Mouse (Mus musculus) gonadal fat pad, adult 2 months (tissue): Measurements from ENCODE around the gene Rnf43. TPM values are rescaled to one million over a fixed set of nuclear protein-coding genes. Genes with fewer than 3 reads are reported as not detected.
A peak's percentile ranks its signal among the peaks of the same experiment; 100 is the strongest.

ENCODE experiments used
- DNase-seq: peaks from one replicate; pipeline ENCODE4 v3.0.0-alpha.2; 2012; ENCODE audit warnings: low read depth
- polyA plus RNA-seq: library from polyadenylated mRNA; depleted of rRNA; stranded (reverse); fragments of >200 nt; gene quantifications from 2 replicates; pipeline ENCODE4 v1.2.3, GENCODE M21; 2012

Rnf43 gene
- polyA plus RNA-seq, 1 experiment: 15.9 TPM

DNA sequence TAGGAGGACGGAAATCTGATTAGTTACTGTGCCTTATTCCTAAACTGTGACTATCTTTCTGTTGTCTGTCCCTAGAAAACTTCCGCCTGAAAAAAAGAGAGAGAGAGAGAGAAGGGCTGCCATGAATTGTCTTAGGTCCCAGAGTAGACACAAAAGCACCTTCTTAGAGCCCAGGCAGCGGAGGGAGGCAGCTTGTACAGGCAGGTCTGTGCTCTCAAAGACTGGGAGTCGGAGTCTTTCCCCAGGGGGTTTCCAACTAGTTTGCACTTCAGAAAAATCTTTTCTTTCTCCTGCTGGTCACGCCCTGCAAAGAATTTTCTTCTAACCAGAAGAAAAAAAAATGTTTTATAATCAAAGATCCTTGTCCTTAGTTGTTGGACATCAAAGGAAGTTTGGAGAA lies 15.2 kb downstream of the Rnf43 start:
- DNase-seq: no peak

DNA sequence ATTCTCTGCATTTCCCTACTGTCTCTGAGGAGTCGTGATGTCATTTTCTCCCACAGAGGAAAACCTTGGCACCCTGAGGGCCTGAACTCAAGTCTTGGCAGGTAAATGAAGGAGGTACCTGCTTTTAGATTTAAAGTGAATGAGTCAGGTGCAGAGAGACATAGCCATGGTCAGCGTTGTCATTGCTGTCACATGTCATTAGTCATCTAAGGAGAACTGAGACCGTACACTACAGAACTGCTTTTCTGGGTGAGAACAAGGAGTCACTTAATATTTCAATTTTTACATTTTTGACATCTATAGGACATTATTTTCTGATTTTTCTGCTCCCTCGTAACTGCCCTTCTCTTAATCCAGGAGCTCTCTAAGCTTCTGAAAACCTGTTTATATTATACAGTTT lies 16.0 kb downstream of the Rnf43 start:
- DNase-seq: no peak

DNA sequence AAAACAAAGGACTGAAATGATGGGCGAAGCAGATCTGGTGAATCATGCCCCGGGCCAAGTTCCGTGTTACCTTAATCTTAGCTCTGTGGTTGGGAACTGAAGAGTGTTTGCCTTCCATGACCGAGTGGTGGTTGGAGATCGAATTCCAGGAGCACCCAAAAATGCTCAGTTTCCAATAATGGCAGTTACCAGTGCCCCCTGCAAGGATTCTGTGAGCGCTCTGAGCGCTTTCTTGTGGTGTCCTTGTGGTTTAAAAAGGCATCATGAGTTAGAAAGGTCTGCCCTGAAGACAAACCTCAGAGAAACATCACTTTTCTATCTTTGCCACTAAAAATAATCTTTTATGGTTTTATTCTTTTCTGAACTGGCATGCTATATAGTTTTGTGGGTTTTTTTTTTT lies 16.5 kb downstream of the Rnf43 start:
- no peak for DNase-seq

DNA sequence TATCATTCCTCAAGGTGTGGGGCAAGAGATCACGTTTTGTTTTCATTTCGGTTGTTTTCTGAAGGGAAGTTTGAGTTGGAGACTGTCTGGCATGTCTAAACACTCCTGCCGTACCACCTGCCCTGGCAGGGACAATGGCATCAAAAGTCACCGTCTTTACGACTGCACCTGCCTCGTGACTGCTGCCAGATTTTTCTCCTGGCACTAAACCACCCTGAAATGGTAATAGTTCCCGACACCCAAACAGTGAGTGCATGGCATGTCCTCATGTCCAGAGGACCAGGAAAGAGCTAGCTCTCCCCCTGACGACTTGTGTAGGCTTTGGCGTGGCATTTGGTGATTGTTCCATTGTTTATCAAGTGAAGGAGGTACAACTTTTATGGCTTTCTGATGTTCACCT lies 18.3 kb downstream of the Rnf43 start:
- no peak for DNase-seq

DNA sequence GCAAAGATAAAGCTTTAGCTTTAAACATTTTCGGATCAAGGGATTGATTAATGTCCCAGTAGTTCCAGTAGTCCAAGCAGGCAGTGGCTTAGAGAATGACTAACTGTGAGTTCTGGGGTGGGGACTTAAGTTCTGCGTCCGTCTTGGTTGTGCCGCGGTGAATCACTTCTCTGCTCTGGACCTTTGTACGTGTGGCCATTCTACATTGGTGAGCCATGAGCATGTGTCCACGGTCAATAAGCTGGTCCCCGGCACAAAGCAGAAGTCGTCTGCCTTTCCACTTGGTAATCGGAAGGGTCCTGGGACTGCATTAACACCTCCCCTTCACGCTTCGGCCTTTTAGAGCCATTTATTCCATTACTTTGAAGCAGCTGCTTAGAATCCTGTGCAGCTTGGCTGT lies 19.6 kb downstream of the Rnf43 start:
- DNase-seq: no peak

DNA sequence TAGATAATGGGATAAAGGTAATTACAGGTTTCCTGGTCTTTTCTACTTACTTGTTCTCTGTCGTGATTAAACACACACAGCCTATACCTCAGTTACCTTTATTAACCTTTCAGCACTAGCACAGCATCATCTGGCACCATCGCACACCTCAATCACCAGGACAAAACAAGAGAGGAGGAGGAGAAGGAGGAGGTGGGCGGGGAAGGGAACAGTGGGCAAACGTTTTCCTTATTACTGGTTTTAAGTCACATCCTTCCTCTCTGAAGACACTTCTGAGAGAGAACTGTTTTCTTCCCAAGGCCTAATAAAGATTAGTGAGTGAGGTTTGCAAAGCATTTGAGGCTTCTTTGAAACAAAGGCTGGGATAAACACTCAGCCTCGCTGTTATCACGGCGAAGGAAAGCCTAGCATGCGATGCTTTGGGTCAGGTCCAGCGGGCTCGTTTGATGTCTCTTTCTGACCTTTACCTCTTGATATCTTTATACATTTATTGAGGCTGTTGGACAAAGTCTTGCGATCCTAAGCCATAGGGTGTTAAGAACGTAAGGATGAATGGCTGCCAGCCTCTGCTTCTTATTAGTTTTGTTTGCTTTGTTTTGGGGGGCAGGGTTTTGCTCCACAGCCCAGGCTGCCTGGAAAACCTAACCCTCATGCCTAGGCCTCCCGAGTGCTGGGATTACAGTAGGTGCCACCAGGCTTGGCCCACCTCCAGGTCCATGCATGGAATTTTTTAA lies 20.5 kb downstream of the Rnf43 start:
- DNase-seq: no peak

DNA sequence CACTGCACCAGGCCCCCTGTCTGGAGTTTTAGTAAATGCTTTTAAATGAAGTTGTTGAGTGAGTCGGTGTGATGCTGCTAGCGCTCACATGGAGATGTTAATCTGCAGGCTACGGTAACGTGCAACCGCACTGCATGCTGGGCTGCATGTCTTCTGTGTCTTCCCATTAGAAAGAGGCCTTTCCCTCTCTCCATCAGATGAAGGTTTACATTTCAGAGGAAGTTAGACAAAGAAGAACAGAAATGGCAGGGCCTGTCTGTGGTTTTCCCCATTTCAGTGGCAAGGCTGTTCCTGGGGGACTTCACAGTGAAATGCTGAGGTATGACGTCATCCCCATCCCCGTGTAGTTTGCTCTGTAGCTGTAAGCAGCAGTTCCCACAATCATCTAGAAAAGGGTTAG lies 23.9 kb downstream of the Rnf43 start:
- no peak for DNase-seq

DNA sequence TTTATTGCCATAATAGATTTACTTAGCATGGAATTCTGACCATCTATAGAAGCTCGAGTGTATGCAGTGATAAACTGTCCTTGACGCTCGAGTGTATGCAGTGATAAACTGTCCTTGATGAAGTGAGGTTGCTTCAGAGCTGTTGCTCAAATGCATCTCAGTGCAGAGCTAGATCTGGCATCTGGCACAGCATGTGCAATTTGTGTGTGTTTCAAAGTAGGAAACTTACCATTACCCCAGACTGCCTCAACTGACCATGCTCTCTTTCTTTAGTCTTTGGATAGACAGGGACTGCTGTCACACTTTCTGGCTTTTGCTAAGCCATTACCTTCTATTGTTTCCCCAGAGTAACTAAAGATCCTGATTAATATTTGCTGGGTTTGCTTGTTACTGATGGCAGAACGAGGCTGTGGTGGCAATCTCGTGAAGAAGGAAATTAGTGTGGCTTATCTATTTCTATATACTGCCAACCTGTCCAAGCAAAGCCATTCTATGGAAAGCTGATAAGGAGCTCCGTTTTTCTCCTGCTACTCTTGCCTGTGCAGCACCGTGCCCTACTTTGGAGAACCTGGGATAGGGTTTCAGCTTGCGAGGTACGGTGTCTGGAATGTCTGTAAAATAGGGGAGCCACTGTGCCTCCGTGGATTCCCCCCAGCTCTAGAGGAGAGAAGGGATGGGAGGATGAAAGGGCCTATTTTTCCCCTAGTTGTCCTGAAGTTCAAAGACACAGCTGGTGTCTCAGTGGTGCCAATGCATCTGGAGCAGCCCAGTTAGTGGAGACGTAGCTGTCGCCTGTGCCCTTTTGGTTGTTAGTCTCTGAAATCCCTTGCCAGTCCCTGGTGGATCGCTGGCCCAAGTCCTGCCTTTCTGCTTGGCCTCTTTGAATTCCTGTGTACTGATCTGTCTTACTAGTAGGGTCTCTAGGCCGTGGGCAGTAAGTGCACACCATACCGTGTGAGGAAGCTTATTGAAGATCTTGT lies 25.0 kb downstream of the Rnf43 start:
- DNase-seq: no peak

DNA sequence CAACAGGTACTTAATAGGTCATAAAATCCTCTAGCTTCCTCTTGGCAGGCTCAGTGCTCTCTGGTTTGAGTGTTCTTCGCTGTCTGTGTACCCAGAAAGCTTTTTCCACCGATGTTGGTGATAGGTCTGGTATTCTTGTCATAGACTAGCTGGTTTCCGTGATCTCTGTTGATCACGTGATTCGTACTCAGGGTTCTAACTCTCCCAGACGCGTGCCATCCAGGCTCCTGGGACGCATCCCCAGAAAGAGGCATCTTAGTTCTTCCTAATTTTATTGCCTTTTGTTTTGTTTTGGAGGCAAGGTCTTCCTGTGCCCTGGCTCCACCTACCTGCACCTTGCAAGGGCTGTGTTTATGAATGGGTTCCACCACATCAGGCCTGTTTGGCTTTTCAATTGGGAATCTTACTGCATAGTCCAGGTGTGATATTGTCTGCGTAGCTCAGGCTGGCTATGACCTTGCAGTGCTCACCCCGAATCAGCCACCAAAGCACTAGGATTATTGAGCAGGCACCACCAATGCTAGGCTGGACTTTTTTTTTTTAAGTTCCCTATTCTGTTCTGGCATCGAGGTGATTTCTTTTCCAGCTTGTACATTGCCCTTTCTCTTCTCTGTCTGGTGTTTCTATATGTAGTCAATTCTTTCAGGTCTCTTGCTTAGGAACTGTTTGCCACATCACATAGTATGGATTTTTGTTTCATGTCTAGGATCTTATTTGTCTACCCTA lies 26.1 kb downstream of the Rnf43 start:
- no peak for DNase-seq

DNA sequence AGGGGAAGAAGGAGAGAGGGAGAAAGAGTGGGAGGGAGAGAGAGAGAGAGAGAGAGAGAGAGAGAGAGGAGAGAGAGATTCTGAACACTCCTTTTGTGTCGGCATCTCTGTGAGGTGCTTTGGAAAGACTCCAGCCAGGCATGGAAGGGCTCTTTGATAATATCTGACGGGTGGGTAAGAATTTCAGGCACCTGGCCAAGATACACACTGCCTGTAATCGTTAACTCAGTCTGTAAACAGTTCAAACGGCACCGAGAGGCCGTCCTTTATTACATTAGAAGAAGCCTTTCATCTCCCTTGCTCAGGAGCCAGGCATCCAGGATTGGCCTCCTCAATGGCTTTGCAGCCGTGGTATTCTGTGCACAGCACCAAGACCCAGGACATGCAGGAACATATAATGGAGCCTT lies 26.9 kb downstream of the Rnf43 start:
- DNase-seq: no peak

DNA sequence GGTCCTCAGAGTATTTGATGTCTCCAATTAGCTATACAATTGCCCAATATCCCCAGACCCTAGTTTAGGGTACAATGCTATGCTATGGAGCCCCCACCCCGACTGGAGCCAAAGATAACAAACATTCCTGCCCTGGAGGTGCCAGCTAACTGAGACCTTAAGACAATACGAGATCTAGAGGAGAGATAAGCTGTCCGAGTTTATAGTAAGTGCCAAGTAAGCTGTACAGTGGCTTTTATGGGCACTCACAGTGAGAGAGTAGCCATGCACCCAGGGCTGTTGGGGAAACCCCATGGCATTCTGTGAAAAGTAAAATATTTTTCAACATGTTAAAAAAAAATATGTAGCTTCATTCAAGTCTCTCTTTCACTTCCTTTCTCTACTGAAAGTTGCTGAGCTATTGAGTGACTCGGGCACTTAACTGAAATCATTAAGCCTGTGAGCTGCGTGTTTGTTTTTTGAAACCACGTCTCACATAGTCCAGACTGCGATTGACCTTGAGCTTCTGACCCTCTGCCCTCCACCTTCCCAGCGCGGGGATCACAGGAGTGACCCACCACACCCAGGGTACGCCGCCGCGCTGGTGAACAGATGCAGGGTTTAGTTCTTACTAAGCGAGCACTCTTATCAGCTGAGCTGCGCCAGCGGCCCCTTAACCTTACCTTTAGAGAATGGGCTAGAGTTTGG lies 27.7 kb downstream of the Rnf43 start:
- DNase-seq: no peak

DNA sequence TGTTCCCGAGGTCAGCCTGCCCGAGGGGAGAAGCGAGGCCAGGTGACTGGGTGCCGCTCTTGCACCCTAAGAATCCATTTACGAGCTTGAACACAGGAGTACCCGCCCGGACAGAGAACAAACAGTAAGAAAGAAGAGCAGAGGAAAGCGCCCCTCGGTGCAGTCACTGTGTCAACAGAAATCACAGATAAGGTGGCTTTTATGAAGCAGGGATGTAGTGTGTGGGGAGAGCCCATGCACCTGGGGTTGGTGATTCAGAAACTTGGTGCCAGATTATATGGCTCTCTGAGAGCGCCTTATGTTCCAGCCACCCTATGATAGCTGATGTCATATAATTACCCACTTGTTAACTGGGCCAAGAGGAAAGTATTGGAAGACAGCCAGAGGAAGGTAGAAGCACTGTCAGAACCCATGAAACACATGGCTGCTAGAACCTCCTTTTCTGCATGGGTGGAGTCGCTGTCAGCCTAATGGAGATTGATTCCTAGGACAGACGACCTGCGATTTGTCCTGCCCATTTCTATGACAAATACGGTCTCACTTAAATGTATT lies 34.7 kb downstream of the Rnf43 start:
- DNase-seq: no peak

DNA sequence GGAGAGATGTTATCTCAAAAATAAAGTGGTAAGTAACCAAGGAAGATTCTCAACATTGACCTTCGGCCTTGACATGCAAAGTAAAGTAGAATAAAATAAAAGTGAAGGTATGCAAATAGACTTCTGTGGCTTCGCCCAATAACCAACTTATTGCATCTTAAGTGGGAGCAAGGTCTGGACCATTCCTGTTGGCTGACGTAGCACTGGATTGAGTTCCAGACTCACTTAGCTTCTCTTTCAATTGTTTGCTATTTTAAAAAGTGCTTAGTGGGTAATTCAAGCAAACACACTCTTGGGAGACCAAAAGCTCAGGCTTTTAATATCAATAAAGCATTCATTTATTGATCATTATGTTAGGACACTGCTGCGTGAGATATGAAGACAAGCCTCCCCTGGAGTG lies 35.6 kb downstream of the Rnf43 start:
- no peak for DNase-seq

DNA sequence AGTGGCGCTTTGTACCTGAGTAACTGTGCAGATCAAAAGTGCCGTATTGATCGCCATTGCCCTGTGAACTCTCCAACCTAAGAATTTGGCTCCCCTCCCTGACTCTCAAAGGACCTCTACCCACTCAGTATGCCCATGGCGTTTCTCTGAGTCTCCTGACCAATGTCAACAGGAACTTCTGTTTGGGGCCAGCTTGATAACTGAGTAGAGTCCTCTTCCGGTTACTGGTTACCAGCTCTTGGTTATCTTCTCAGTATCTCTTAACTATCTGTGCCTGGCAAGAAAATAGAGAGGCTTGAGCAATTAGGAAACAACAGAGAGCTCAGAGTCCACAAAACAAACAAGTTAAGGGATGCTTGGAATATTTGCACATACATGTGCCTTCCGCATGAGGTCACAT lies 38.6 kb downstream of the Rnf43 start:
- no peak for DNase-seq

DNA sequence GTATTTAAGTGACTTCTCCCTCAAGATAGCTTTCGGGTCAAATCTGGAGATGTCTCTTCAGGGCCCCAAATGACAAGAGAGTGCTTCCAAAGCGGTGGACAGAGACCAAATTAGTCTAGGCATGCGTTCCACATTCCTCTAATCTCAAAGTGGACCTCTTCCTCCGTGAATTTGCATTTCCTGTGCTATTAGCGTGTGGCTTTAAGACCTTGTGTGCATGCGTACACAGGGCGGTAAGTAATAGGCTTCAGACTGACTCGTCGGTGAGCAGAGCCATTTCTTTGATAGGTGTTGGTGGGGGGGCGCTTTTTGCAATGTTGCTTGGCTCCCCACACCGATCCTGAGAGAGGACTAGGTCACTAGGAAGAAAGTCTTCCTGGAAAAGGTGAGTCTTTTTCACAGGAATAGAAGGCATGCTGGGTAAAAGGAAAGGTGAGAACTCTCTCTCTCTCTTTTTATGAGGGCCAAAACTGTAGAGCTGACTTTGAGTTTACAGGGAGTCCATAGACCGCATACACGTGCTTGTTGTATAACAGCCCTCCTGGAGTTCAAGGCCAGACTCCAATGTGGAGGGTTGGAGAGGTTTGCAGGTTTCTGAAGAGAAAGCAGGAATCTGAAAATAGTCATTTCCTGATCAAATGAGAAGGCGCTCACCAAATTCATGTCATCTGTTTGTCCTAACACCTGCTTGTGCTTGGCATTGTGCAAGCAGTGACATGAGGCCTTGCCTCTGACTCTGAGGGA lies 39.5 kb downstream of the Rnf43 start:
- no peak for DNase-seq

DNA sequence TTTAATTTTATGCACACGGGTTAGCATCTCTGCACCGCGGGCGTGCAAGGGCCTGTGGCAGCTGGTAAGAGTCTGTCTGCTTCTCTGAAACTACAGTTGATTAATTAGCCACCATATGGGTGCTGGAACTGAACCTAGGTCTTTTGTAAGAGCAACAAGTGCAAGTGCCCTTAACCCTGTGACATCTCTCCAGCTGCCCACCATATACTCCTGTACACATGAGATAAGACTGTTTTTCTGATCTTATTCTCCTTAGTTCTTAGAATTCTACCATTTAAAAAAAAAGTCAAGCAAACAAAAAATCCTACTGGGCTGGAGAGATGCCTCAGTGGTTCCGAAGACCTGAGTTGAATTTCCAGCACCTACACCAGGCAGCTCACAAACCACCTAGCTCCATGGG lies 41.1 kb downstream of the Rnf43 start:
- no peak for DNase-seq

DNA sequence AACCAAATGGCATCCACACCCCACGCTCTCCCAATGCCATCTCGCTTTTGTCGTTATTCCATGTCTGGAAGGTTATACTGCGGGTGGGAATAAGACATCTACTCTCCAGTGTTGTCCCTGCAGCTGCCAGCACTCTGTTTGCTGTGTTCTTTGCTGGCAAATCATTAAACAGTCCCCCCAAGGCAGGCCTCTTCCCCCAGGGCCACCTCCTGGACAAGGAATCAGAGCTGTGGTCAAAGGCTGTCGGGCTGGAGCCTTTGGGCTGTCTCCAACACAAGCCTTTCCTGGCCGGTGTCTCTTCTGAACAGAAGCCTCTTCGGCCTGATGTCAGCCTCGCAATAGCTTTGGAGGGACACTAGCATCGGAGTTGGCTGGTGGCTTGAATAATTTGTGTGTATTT lies 41.8 kb downstream of the Rnf43 start:
- DNase-seq: no peak

DNA sequence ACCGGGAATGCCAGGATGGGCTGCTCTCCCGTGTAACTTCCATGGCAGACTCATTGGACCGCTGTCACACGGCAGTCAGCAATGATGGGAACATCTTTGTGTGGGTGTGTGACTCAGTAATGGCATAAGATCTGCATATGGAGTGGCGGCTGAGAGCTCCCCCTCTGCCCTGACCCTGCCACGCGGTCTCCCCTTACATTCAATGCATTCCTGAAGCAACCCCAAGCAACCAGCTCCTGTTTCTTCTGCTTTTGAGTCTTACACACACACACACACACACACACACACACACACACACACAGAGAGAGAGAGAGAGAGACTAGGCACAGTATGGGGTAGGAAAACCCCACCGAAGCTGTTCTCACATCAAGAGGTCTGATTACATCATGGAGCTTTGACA lies 45.0 kb downstream of the Rnf43 start:
- no peak for DNase-seq

DNA sequence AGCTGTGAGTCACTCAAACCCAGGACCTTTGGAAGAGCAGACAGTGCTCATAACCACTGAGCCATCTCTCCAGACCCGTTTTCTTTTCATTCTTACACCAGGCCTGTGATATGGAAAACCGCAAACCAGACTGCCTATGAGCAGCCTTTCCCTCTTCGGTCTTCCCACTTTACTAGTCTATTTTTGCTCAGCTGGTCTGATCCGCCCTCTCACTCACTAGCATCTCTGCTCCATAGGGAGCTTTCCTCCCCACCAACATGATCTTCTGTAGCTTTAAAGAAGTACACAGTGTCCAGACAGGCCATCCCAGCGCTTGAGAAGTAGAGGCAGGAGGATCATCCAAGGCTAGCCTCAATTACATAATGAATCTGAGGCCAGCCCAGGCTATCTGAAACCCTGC lies 46.5 kb downstream of the Rnf43 start:
- no peak for DNase-seq

DNA sequence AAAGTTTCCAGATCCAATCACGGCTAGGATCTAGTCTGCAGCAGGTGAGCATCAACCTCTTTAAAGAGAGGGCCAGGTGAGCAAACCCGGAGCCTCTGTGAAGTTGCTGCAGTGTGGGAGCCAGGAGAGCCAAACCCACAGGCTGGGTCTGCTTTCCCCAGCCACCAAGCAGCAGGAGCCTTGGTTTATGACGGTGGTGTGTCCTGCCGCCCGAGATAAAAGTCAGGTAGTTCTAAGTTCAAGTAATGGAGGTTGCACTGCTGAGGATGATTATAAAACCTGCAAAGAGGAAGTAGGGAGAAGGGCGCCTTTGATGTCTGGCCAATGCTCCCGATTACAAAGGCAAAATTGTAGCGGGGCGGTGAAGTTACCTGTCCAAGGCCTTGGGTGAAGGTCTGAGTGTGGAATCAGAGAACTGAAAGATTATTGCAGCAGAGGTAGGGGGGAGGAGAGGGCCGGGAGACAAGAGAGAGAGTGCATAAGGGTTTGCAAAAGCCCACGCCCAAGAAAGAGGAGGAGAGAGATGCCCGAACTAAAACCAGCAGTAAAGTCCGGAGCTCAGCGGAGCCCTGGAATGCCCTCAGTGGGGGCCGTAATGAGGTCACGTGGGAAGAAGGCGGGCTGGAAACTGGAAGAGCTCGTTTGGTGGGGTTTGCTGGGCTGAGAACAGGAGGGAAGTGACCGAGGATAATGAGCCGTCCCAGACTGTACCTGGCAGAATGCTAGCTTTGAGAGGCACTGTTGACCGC lies 47.2 kb downstream of the Rnf43 start:
- DNase-seq: peak; percentile 75
